Mouse (Mus musculus) cerebellum, adult 2 months (tissue): ENCODE data around the gene Prkar2b.

ENCODE experiments used
- CTCF ChIP-seq: fragments of 200-500 bp; IDR thresholded peaks from 2 replicates; pipeline ENCODE4 v1.5.1; 2011; ENCODE audit warnings: low read depth, mild to moderate bottlenecking, control low read depth, low read length, moderate library complexity, borderline replicate concordance; ENCODE audit not compliant: insufficient read depth
- POLR2A ChIP-seq: fragments of 200-500 bp; IDR thresholded peaks from 2 replicates; pipeline ENCODE4 v1.6.1; 2011; ENCODE audit warnings: low read length, control low read depth, borderline replicate concordance; ENCODE audit not compliant: insufficient read depth

DNA sequence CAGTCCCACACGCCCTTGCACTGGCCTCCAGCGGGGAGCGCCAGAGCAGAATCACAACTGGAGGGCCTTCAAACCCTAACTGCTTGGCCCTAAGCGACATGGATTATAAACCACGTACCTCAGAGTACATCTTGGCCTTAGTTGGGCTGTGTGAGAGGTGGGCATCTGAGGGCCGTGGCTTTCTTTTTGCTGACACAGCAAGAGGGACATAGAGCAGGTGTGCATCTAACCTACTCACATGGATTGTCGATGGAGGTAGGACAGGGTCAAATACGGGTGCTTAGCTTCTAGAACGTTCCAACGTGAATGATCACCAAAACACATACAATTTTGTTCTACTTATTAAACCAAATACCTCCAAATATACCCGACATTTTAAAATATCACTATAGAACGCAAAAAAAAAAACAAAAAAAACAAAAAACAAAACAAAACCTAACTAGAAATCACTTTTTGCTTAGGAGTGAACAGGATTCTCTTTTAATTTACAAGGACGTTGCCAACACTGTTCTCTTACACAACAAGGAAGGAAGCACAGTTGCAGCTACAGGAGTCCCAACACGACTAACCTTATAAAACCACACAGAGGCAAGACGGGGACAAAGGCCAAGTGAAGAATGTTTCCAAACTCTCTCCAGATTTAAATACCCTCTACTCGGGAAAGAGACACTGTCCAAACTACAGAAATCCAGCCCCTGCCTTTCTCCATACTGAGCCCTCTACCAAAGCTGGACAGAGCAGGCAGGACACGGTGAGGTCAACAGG is 15.3 kb downstream of the Prkar2b start:
- TF ChIP-seq CTCF = no peak
- no peak for TF ChIP-seq POLR2A
